Mouse (Mus musculus) cerebellum, adult 9-10 months (tissue): ENCODE results near the gene Pde4a.
"Not testable (repeated sequence)": the region's sequence is repeated elsewhere in the genome, so short reads cannot be mapped to it uniquely, and the experiment has no call there.

ENCODE experiments used
- DNase-seq: peaks from one replicate; pipeline ENCODE4 v3.0.0; 2022

Pde4a gene

GRCm38 (mm10) chr9:21249629-21250508 is 84.4 kb downstream of the Pde4a start:
- DNase-seq, result no peak

- no peak for DNase-seq
Measured at GRCm38 (mm10) chr9:21250509-21250908, 85.0 kb downstream of the Pde4a start.

- no peak for DNase-seq
Measured at GRCm38 (mm10) chr9:21251116-21251735, 85.7 kb downstream of the Pde4a start.

DNA sequence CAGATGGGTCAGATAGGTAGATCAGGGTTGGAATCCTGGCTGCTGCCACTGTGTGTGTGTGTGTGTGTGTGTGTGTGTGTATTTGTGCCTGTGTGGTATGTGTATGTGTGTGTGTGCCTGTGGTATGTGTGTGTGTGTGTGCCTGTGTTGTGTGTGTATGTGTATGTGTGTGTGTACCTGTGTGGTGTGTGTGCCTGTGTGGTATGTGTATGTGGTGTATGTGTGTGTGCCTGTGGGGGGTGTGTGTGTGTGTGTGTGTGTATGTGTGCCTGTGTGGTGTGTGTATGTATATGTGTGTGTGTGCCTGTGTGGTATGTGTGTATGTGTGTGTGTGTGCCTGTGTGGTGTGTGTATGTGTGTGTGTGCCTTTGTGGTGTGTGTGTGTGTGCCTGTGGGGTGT is 89.2 kb downstream of the Pde4a start:
- DNase-seq, result no peak

GRCm38 (mm10) chr9:21256349-21256748 is 90.8 kb downstream of the Pde4a start:
- not testable (repeated sequence) for DNase-seq

DNA sequence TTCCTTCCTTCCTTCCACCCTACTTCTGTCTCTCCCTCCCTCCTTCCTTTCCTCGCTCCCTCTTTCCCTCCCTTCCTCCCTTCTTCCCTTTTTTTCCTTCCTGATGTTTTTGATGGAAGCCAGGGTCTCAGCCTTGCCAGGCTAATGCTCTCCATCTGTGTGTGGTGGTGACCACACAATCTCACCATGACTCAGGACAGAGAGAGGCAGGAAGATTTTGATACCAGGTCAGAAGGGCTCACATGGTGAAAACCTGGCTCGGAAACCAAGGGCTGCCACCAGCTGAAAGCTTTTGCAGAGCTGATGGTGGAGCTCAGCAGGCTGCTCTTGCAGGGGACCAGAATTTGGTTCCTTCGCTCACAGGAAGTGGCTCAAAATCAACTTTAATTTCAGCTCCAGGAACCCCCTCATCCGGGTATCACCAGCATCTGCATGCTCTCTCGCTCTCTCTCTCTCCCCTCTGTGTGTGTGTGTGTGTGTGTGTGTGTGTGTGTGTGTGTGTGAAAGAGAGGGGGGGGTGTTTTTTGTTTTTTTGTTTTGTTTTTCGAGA is 95.1 kb downstream of the Pde4a start:
- no peak for DNase-seq

- no peak for DNase-seq
Measured at GRCm38 (mm10) chr9:21261831-21262230, 96.3 kb downstream of the Pde4a start.
